Mouse (Mus musculus): ENCODE measurements at regions not wholly inside any gene's neighbourhood (a gene's known extent, or its start where the extent isn't known, plus 50 kb on each side); places are given as distances from the start of the nearest gene placed in this dataset.

GRCm38 (mm10) chr19:23089081-23089480 lies 51.9 kb upstream of the Klf9 start:
- DNase-seq (ENCODE audit: low spot score) = no peak

- peak; percentile 44 for DNase-seq (ENCODE audit: low spot score)
These were observed 51.1 kb upstream of the Klf9 start for GRCm38 (mm10) chr19:23089761-23090514.
